Mouse (Mus musculus) cerebellum, adult 8-10 months (tissue): ENCODE data around the gene Irf7.
A peak's percentile ranks its signal among the peaks of the same experiment; 100 is the strongest.

Source experiments
- DNase-seq: peaks from one replicate; pipeline ENCODE4 v3.0.0; 2022

The Irf7 gene

DNA sequence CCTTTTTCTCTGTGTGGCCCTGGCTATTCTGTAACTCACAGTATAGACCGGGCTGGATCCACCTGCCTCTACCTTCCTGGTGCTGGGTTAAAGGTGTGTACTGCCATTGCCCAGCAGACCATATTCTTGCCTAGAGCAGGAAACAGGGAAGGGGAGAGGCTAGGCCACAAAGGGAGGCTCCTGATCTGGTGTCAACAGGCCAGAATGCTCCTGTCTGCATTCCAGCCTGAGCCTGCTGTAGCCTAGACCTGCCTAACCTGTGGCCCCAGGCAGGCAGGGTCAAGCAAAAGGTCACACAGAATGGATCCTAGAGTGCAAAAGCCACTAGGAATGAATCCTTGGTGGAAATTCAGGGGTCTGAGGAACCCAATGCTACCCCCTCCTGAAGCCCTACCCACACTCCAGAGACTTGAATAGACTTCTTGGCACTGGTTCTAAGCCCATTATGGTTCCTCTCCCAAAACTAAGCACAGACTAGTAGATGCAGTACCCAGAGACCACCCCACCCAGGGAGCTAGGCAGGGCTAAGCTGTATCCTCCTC lies 46.7 kb downstream of the Irf7 start:
- DNase-seq: no peak

GRCm38 (mm10) chr7:141218557-141219133 lies 47.6 kb downstream of the Irf7 start:
- DNase-seq: no peak

GRCm38 (mm10) chr7:141218141-141218540 lies 48.1 kb downstream of the Irf7 start:
- DNase-seq: no peak

- no peak for DNase-seq
Observed at GRCm38 (mm10) chr7:141217343-141218013, 48.8 kb downstream of the Irf7 start.

GRCm38 (mm10) chr7:141216894-141217293 lies 49.4 kb downstream of the Irf7 start:
- DNase-seq: no peak

DNA sequence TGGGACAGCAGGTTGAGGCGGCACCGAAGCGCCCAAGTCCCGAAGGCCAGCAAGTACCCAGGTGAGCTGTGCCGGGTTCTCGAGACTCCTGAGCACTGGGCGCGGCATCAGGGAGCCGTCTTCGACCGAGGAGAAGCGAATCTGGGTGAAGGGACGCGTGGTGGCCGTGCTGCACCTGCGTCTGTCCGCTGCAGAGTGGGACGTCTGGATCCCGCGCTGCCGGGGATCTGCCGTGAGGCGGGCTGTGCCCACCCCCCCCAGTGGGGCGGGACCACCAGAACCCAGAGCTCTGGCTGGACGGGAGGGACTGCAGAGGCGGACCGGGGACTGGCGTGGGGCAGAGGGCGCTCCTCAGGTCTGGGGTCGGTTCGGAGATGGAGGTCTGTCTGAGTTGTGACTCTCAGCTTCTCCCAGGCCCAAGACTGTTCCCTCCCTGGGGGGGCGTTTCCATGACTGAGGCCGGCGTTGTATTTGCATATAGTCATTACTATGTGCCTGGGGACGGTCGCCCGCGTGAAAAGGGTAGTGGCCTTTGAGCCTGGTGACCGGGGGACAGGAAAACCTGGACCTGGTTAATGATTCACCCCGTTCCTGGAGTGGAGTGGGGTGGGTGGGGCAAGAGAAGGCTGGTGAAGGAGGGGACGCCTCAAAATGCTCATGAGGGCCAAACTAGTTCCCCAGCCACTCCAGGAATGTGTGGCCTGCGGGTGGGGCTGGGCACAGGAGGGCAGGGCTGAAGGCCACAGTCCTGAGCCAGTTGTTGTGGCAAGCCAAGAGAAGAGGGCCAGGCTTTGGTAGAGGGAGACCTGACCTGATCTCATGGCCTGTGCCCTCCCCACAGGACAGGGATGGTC lies 50.2 kb downstream of the Irf7 start:
- DNase-seq: no peak

DNA sequence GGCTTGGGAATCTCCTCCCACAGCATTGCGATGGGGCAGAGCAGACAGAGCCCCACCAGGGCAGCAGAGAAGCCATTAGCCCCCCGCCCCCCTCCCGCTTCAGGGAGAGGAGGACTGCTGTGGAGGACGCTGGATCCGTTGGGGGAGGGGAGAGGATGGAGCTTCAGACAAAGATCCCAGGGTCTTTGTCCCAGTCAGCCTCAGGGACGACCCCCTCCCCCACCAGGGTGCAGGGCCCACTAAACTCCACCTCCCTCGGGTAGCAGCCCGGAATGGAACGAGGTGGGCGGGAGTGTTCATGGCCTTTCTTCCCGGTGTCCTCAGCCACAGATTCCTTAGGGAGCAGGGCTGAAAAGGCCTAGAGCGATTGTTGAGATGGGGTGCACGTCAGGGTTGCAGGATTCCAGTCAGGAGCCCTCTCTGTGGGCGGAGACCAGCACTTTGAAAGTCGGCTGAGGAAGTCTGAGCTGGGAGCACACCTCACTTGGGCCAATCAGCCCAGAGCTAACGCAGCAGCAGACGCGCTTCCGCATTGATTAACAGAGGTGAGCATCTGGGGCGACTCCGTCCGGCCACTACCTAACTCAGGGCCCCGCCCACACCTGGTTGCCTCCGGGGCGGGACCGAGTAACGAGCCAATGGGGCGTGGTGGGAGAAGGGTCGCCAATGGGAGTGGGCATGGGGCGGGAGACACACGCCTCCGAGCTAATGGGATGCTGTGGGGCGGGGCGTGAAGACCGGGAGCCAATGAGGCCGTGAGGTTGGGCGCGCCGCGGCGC lies 51.0 kb downstream of the Irf7 start, which contains the start of gene Rassf7:
Gene Rassf7 (plus strand): TSS at position 760 of the 779 bp plus-strand sequence.
- peak; percentile 82 for DNase-seq

DNA sequence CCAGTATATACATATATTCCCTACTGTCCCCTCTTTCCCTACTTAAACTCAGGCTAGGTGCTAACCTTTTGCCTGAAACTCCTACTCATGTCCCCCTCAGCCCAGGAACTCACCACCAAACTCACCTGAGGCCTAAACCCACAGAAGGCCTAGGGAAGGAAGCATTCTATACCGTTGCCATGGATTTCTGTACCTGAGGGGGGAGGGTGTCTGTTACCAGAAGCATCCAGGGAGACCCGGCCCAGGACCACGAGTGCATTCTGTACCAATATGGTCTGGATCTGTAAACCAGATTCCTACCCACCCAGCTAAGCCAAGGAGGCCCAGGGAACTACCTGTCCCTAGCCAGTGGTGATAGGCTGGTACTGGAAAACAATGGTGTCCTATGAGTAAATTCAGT lies 52.0 kb downstream of the Irf7 start:
- no peak for DNase-seq

DNA sequence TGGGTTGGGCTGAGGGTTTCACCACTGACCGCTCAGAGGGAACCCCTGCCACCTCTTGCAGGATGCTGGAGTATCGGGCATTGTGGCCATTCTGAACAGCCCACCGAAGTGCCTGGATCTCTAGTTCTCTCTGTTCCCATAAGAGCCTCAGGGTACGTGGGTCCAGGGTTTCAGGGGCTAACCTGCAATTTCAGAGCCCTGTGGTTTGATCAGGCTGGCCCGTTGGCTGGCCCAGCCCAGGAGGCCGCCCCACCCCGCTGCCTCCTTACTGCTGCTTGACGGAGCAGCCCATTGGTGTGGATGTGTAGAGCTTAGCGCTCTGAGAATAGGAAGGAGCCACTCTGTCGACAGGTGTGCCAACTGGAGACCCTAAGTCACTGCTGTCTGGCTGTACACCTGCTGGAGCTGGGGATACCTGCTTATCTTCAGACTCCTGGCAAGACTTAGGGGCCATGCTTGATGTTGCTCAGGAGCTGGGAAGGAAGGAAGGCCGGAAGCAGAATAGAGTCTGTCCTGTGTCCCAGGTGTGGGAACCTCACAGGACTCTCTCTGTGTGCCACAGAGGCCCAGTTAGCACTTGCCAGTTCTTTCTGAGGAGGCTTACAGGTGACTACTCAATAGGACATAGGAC lies 52.6 kb downstream of the Irf7 start, which contains the start of gene Lmntd2:
Gene Lmntd2 (minus strand): TSS at position 476 of the 631 bp plus-strand sequence.
- no peak for DNase-seq

DNA sequence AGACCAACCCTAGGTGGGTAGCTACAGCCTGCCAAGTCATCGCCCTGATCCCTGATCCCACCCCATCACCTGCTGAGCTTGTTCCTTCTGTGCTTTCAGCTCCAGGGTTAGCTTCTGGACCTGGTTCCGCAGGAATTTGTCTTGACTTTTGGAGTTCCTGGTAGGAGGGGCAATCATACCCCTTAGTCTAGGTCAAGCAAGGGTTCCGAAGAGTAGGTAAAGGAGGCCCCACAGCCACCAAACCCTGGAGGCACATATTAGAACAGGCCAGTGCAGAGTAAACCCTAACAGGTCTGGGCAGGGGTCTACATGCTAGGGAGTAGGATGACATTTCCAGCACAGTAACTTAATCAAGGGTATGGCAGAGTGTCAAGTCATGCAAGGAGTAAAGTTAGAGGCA lies 53.1 kb downstream of the Irf7 start:
- DNase-seq: no peak
